Mouse (Mus musculus) ES-E14 (cell line): ENCODE measurements around the gene Pgf.

Experiments used
- CHD2 ChIP-seq: IDR thresholded peaks from 2 replicates; pipeline ENCODE4 v1.6.1; 2014; ENCODE audit warnings: mild to moderate bottlenecking, low read depth, low read length, inconsistent platforms
- HCFC1 ChIP-seq: IDR thresholded peaks from 2 replicates; pipeline ENCODE4 v1.6.1; 2012; ENCODE audit warnings: low read length, inconsistent platforms, borderline replicate concordance; ENCODE audit not compliant: insufficient read depth
- ZNF384 ChIP-seq: IDR thresholded peaks from 2 replicates; pipeline ENCODE4 v1.6.1; 2012; ENCODE audit warnings: low read depth, low read length, inconsistent platforms

- TF ChIP-seq HCFC1 (no peak), ZNF384 (no peak), CHD2 (no peak)
Observed at GRCm38 (mm10) chr12:85177740-85178239, at the start of gene Pgf.
